In the genomic region with DNA sequence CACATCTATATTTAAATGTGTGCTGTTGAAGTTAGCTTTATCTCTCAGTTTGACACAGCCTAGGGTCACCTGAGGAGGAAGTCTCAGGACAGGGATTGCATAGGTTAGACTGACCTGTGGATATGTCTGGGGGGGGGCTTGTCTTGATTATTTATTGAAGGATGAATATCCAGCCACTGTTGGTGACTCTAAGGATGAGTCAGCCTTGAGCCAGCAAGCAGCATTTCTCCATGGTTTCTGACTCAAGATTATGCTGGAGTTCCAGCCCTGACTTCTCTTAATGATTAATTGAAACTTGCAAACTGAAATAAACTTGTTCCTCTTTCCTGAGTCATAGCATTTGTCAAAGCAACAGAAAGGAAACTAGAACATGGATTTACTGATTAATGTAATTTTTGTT, we compare ENCODE assay signal across 15 mouse cellular contexts.
"Had no signal": no experiment of that assay in that cellular context is flagged by ENCODE, and none has a peak within 500 bp of the region (broad histone marks: within the 10 kb centered on the region; RNA-seq: fewer than 3 reads in every experiment).

No protein-coding gene starts in this region.

- DNase-seq: lung, embryonic 14.5 days; lung, postnatal 10 days; lung, postnatal 4 days; retina, postnatal 1 day; right cerebral cortex, postnatal 4 days; spleen, adult 18-20 months; thymus, adult 18-20 months; thymus, postnatal 14 days had no signal

- H3K4me2 ChIP-seq: limb, embryonic 15.5 days; liver, embryonic 12.5 days; lung, embryonic 14.5 days; midbrain, embryonic 11.5 days; neural tube, embryonic 13.5 days had no signal

- H3K4me3 ChIP-seq: left cerebral cortex, adult 2 months; limb, embryonic 15.5 days; liver, embryonic 12.5 days; megakaryocyte, embryonic 14.5 days; neural tube, embryonic 13.5 days had no signal

- H3K27ac ChIP-seq: left cerebral cortex, adult 2 months; limb, embryonic 15.5 days; liver, embryonic 12.5 days; neural tube, embryonic 13.5 days had no signal

- H3K4me1 ChIP-seq: limb, embryonic 15.5 days; liver, embryonic 12.5 days; megakaryocyte, embryonic 14.5 days; neural tube, embryonic 13.5 days had no signal

- H3K27me3 ChIP-seq: limb, embryonic 15.5 days; liver, embryonic 12.5 days; megakaryocyte, embryonic 14.5 days; neural tube, embryonic 13.5 days had no signal

- H3K9me3 ChIP-seq: limb, embryonic 15.5 days; liver, embryonic 12.5 days; megakaryocyte, embryonic 14.5 days; neural tube, embryonic 13.5 days had no signal

- ATAC-seq: liver, embryonic 12.5 days; midbrain, embryonic 16.5 days had no signal

- H3K9ac ChIP-seq: limb, embryonic 15.5 days; liver, embryonic 12.5 days; lung, embryonic 14.5 days; neural tube, embryonic 13.5 days had no signal

- H3K36me3 ChIP-seq: limb, embryonic 15.5 days; liver, embryonic 12.5 days; neural tube, embryonic 13.5 days had no signal
